15 mouse cellular contexts compared by ENCODE assay signal in genomic region chr5:3926666-3927065, GRCm38 (mm10). TPM values are rescaled to one million over a fixed set of nuclear protein-coding genes. Genes with fewer than 3 reads are reported as not detected.
A peak's percentile ranks its signal among the peaks of the same experiment; 100 is the strongest.
DNase-seq lines count a peak whose midpoint lies in the region; ATAC-seq lines count a peak whose summit lies in the region.
"Had no signal": no experiment of that assay in that cellular context is flagged by ENCODE, and none has a peak within 500 bp of the region (broad histone marks: within the 10 kb centered on the region; RNA-seq: fewer than 3 reads in every experiment).

No protein-coding gene starts in this region.

- H3K4me1 ChIP-seq in neural tube, embryonic 13.5 days (replicated peaks) = peaks cover 30% of the 10 kb centered on the region

- peak; percentile 16 for DNase-seq in embryo, embryonic 10.5 days (ENCODE audit: low spot score)
- DNase-seq in embryo, embryonic 10 days (ENCODE audit: low spot score) = no peak
- DNase-seq in neural tube, embryonic 10.5 days (ENCODE audit: extremely low spot score, low spot score) = no peak
- DNase-seq in retina, embryonic 14.5 days (ENCODE audit: low spot score) = peak; percentile 30
- DNase-seq in kidney, adult 9 months = no peak
- DNase-seq in adrenal gland, postnatal 4 days (ENCODE audit: low spot score in 2 of 2) = no peak
- DNase-seq: cerebellum, adult 9-10 months; gastrocnemius, postnatal 14 days; heart, postnatal 4 days; thymus, adult 18-20 months had no signal

- no peaks in the 10 kb centered on the region for H3K36me3 ChIP-seq in neural tube, embryonic 13.5 days
- H3K36me3 ChIP-seq: embryonic facial prominence, embryonic 13.5 days; kidney, embryonic 15.5 days had no signal

- no peaks in the 10 kb centered on the region for H3K9me3 ChIP-seq in neural tube, embryonic 13.5 days
- H3K9me3 ChIP-seq: embryonic facial prominence, embryonic 13.5 days; kidney, embryonic 15.5 days had no signal

- H3K4me2 ChIP-seq in neural tube, embryonic 13.5 days = peak overlapping the region; percentile 8; the same call in 1 of the 2 replicates

- H3K9ac ChIP-seq in neural tube, embryonic 13.5 days = no peak overlapping the region
- H3K9ac ChIP-seq: embryonic facial prominence, embryonic 13.5 days had no signal

- ATAC-seq in neural tube, embryonic 13.5 days (ENCODE audit: low read depth) = no peak
- ATAC-seq in megakaryocyte progenitor cell, adult 5-6 weeks (replicated peaks; ENCODE audit: poor library complexity) = peak; percentile 13; the same call in 1 of the 2 replicates
- ATAC-seq: lung, postnatal 0 days had no signal

- no peak overlapping the region for H3K4me3 ChIP-seq in neural tube, embryonic 13.5 days

- 20% methylated on average over 4 of the region's 4 CpGs for WGBS in neural tube, embryonic 13.5 days

- no peak overlapping the region; the same call in 1 of the 2 replicates for H3K27ac ChIP-seq in neural tube, embryonic 13.5 days (replicated peaks)
- H3K27ac ChIP-seq: embryonic facial prominence, embryonic 13.5 days had no signal

- no peaks in the 10 kb centered on the region for H3K27me3 ChIP-seq in neural tube, embryonic 13.5 days
- H3K27me3 ChIP-seq: embryonic facial prominence, embryonic 13.5 days; kidney, embryonic 15.5 days had no signal

RNA-seq across cellular contexts. Expression of gene Akap9, which starts 1.2 kb away (rescaled TPM):
- 328 and 342 TPM in 2 replicates for polyA plus RNA-seq in neural tube, embryonic 13.5 days (2015; fragmentation: Nextera tagmentation; extraction: Ambion mirVana)
- total RNA-seq in megakaryocyte progenitor cell, adult 5-6 weeks (2015) = 46.3 and 53.6 TPM in 2 replicates
- total RNA-seq in megakaryocyte progenitor cell, adult 5-6 weeks (2017) = 41.9 and 64.1 TPM in 2 replicates
- total RNA-seq in adrenal gland, postnatal 4 days (2021) = 10 to 100 TPM; 79.4 to 81.4 TPM

RNA-seq across cellular contexts. Expression of gene Mterf1a, which starts 32.9 kb away (rescaled TPM):
- 6.0 and 8.1 TPM in 2 replicates for polyA plus RNA-seq in neural tube, embryonic 13.5 days (2015; fragmentation: Nextera tagmentation; extraction: Ambion mirVana)
- 7.6 and 8.1 TPM in 2 replicates for total RNA-seq in megakaryocyte progenitor cell, adult 5-6 weeks (2015)
- total RNA-seq in megakaryocyte progenitor cell, adult 5-6 weeks (2017) = 10.3 and 17.3 TPM in 2 replicates
- 10 to 100 TPM; 10.0 to 11.8 TPM for total RNA-seq in adrenal gland, postnatal 4 days (2021)

Comparison
In these comparisons a context has a peak if more than half of its experiments do, and no peak if none do; other contexts are left out.
1. DNase-seq: peak in embryo, embryonic 10.5 days (single experiment) and retina, embryonic 14.5 days (single experiment); none in embryo, embryonic 10 days (single experiment), neural tube, embryonic 10.5 days (single experiment), kidney, adult 9 months (single experiment) and adrenal gland, postnatal 4 days (0 of 2).